Mouse (Mus musculus) olfactory bulb, adult 2 months (tissue): ENCODE results near the gene Lnx2.

ENCODE experiments used
- CTCF ChIP-seq: fragments of 200-500 bp; IDR thresholded peaks from 2 replicates; pipeline ENCODE4 v1.5.1; 2012; ENCODE audit warnings: low read depth, mild to moderate bottlenecking, low read length, moderate library complexity; ENCODE audit not compliant: insufficient read depth
- POLR2A ChIP-seq: fragments of 200-500 bp; IDR thresholded peaks from 2 replicates; pipeline ENCODE4 v1.6.1; 2012; ENCODE audit warnings: mild to moderate bottlenecking, low read depth, low read length, moderate library complexity; ENCODE audit not compliant: insufficient read depth

GRCm38 (mm10) chr5:146994973-146995372 is 81.4 kb downstream of the Lnx2 start:
- TF ChIP-seq CTCF: no peak
- no peak for TF ChIP-seq POLR2A
